Mouse (Mus musculus): ENCODE measurements around the gene Gba. TPM values are rescaled to one million over a fixed set of nuclear protein-coding genes. Genes with fewer than 3 reads are reported as not detected.

Gene Gba
- polyA plus RNA-seq, 1 experiment: 52.5 TPM

- no peak for TF ChIP-seq E2F4 (IDR thresholded peaks at IDR 0.05; ENCODE audit: insufficient read depth)
- TF ChIP-seq REST (IDR thresholded peaks at IDR 0.05; ENCODE audit: insufficient read depth, insufficient read length): no peak
- no peak for TF ChIP-seq TCF12 (IDR thresholded peaks at IDR 0.05; ENCODE audit: insufficient read depth, poor library complexity, severe bottlenecking)
- no peak for TF ChIP-seq MAX (IDR thresholded peaks at IDR 0.05; ENCODE audit: low read depth)
- TF ChIP-seq MYOG (IDR thresholded peaks at IDR 0.05; ENCODE audit: control insufficient read depth in 1 of 3, insufficient read depth in 1 of 3, insufficient read length in 2 of 3, low read depth in 2 of 3): no peak
- no peak for TF ChIP-seq SRF (IDR thresholded peaks at IDR 0.05; ENCODE audit: control insufficient read depth, insufficient read length, low read depth)
- no peaks in the 10 kb centered on the region for H3K79me2 ChIP-seq (ENCODE audit: control insufficient read depth, insufficient read depth)
- H3K4me3 ChIP-seq: peak within 1 kb of the TSS; percentile 22
- H3K4me2 ChIP-seq (ENCODE audit: low read depth): peak within 1 kb of the TSS; percentile 70
- H3ac ChIP-seq (ENCODE audit: control insufficient read depth, insufficient read length): no peak within 1 kb of the TSS
- no peaks in the 10 kb centered on the region for H3K36me3 ChIP-seq (ENCODE audit: control insufficient read depth, insufficient read depth)
- H3K27me3 ChIP-seq (ENCODE audit: control insufficient read depth, insufficient read depth, insufficient read length): no peaks in the 10 kb centered on the region
These were observed 24.2 kb downstream of the Gba start, which contains the start of gene Mtx1 for GRCm38 (mm10) chr3:89226900-89227299. TSS of gene Mtx1 (minus strand) at chr3:89227088.

DNA sequence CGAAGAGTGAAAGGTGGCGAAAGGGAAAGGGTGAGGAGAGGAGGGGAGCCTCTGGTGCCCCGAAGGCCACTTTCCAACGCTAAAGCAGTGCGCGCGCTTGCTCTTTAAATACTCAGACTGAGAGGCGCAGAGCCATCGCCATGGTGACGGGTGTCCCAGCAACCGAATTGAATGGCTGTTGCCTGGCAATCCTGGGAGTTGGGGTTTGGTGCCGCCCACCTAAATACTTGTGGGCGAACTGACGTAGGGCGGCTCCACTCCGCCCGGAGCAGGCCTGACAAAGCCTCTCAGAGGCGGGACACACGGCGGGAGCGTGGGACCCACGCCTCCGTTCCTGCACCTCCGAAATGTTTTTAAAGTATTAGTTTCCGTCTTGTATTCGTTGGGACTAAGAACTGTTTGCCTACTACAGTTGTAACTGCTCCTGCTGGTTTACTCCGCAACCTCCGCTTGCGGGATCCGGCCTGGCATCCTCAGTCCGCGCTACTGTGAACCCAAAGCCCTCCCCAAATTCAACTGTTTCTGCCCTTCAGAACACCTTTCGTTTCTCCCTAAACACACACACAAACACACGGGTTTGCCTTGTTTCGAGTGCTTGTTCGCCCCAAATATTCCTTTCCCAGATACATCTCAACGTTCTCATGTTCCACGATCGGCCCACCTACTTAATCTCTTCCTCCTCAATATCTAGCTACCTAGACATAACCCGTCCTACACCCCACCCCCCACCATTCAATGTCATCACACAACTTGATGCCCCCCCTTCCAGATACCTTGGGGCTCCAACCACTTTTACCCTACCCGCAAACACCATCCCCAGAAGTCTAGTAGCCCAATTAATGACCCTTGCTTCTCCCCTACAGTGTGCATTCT lies 24.8 kb downstream of the Gba start:
- Histone ChIP-seq H3K27me3 (ENCODE audit: control insufficient read depth, insufficient read depth, insufficient read length) (no peaks in the 10 kb centered on the region), H3K4me3 (peak overlapping the region; percentile 22)
- TF ChIP-seq POLR2A (IDR thresholded peaks at IDR 0.05; ENCODE audit: insufficient read length, low read depth): no peak
- no peak for TF ChIP-seq CEBPB (IDR thresholded peaks at IDR 0.05; ENCODE audit: insufficient read depth, poor library complexity, severe bottlenecking)
- TF ChIP-seq MYOD1 (IDR thresholded peaks at IDR 0.05; ENCODE audit: control insufficient read depth in 1 of 3, insufficient read length in 2 of 3, low read depth in 2 of 3): no peak
- no peak for TF ChIP-seq MAX (IDR thresholded peaks at IDR 0.05; ENCODE audit: low read depth)
- TF ChIP-seq TCF12 (IDR thresholded peaks at IDR 0.05; ENCODE audit: insufficient read depth, poor library complexity, severe bottlenecking): no peak
- no peak for TF ChIP-seq REST (IDR thresholded peaks at IDR 0.05; ENCODE audit: insufficient read depth, insufficient read length)
- TF ChIP-seq USF1 (IDR thresholded peaks at IDR 0.05; ENCODE audit: low read depth): no peak
- TF ChIP-seq SRF (IDR thresholded peaks at IDR 0.05; ENCODE audit: control insufficient read depth, insufficient read length, low read depth): no peak
- TF ChIP-seq E2F4 (IDR thresholded peaks at IDR 0.05; ENCODE audit: insufficient read depth): no peak
- no peak for TF ChIP-seq POLR2AphosphoS2 (IDR thresholded peaks at IDR 0.05; ENCODE audit: insufficient read length, low read depth)
- no peak for TF ChIP-seq MYOG (IDR thresholded peaks at IDR 0.05; ENCODE audit: control insufficient read depth in 1 of 3, insufficient read depth in 1 of 3, insufficient read length in 2 of 3, low read depth in 2 of 3)
- TF ChIP-seq TCF3 (IDR thresholded peaks at IDR 0.05; ENCODE audit: insufficient read length, low read depth): no peak

GRCm38 (mm10) chr3:89228180-89228549 lies 25.4 kb downstream of the Gba start:
- no peaks in the 10 kb centered on the region for H3K36me3 ChIP-seq (ENCODE audit: control insufficient read depth, insufficient read depth)
- peak overlapping the region; percentile 22 for H3K4me3 ChIP-seq
- H3K27me3 ChIP-seq (ENCODE audit: control insufficient read depth, insufficient read depth, insufficient read length): no peaks in the 10 kb centered on the region
- no peak overlapping the region for H3ac ChIP-seq (ENCODE audit: control insufficient read depth, insufficient read length)
- peak overlapping the region; percentile 70 for H3K4me2 ChIP-seq (ENCODE audit: low read depth)
- TF ChIP-seq POLR2AphosphoS2 (IDR thresholded peaks at IDR 0.05; ENCODE audit: insufficient read length, low read depth): no peak
- no peak for TF ChIP-seq POLR2A (IDR thresholded peaks at IDR 0.05; ENCODE audit: insufficient read length, low read depth)
- TF ChIP-seq CEBPB (IDR thresholded peaks at IDR 0.05; ENCODE audit: insufficient read depth, poor library complexity, severe bottlenecking): no peak
- TF ChIP-seq REST (IDR thresholded peaks at IDR 0.05; ENCODE audit: insufficient read depth, insufficient read length): no peak
- TF ChIP-seq USF1 (IDR thresholded peaks at IDR 0.05; ENCODE audit: low read depth): no peak
- TF ChIP-seq MAX (IDR thresholded peaks at IDR 0.05; ENCODE audit: low read depth): no peak
- TF ChIP-seq TCF3 (IDR thresholded peaks at IDR 0.05; ENCODE audit: insufficient read length, low read depth): no peak
- H3K79me2 ChIP-seq (ENCODE audit: control insufficient read depth, insufficient read depth): no peaks in the 10 kb centered on the region

More for the DNA sequence above, 24.8 kb downstream of the Gba start:
- H3K4me2 ChIP-seq (ENCODE audit: low read depth): peak overlapping the region; percentile 70
- no peaks in the 10 kb centered on the region for H3K79me2 ChIP-seq (ENCODE audit: control insufficient read depth, insufficient read depth)
- no peak overlapping the region for H3ac ChIP-seq (ENCODE audit: control insufficient read depth, insufficient read length)
- H3K36me3 ChIP-seq (ENCODE audit: control insufficient read depth, insufficient read depth): no peaks in the 10 kb centered on the region

- Histone ChIP-seq H3K36me3 (ENCODE audit: control insufficient read depth, insufficient read depth) (no peaks in the 10 kb centered on the region), H3K4me3 (peak within 1 kb of the TSS; percentile 22), H3ac (ENCODE audit: control insufficient read depth, insufficient read length) (no peak within 1 kb of the TSS), H3K27me3 (ENCODE audit: control insufficient read depth, insufficient read depth, insufficient read length) (no peaks in the 10 kb centered on the region), H3K4me2 (ENCODE audit: low read depth) (peak within 1 kb of the TSS; percentile 70), H3K79me2 (ENCODE audit: control insufficient read depth, insufficient read depth) (no peaks in the 10 kb centered on the region)
- TF ChIP-seq USF1 (IDR thresholded peaks at IDR 0.05; ENCODE audit: low read depth): no peak
These were observed 26.1 kb downstream of the Gba start, which contains the start of gene Muc1 for GRCm38 (mm10) chr3:89228836-89229235. TSS of gene Muc1 (plus strand) at chr3:89229057.

DNA sequence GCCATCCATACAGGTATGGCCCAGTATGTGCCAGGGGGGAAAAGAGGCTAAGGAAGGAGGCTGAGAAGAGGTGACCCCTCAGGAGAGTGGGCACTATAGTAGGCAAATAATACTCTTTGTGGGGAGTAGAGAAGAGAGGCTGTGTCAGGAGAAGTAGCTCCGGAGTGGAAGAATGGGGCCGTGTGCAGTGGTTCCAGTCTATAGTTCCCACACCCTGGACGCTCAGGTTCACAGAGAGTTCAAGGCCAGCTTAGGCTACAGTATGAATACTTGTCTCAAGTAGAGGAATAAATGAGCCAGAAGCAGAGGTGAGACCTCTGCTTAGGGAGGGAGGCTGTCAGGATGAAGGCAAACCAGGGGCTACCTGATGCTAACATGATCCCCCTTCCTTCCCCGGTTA lies 26.5 kb downstream of the Gba start:
- H3K4me2 ChIP-seq (ENCODE audit: low read depth): no peak overlapping the region
- no peak overlapping the region for H3ac ChIP-seq (ENCODE audit: control insufficient read depth, insufficient read length)
- no peaks in the 10 kb centered on the region for H3K36me3 ChIP-seq (ENCODE audit: control insufficient read depth, insufficient read depth)
- no peak overlapping the region for H3K4me3 ChIP-seq
- H3K27me3 ChIP-seq (ENCODE audit: control insufficient read depth, insufficient read depth, insufficient read length): no peaks in the 10 kb centered on the region
- no peak for TF ChIP-seq CEBPB (IDR thresholded peaks at IDR 0.05; ENCODE audit: insufficient read depth, poor library complexity, severe bottlenecking)
- TF ChIP-seq TCF3 (IDR thresholded peaks at IDR 0.05; ENCODE audit: insufficient read length, low read depth): no peak
- no peak for TF ChIP-seq MAX (IDR thresholded peaks at IDR 0.05; ENCODE audit: low read depth)
- TF ChIP-seq SRF (IDR thresholded peaks at IDR 0.05; ENCODE audit: control insufficient read depth, insufficient read length, low read depth): no peak
- TF ChIP-seq E2F4 (IDR thresholded peaks at IDR 0.05; ENCODE audit: insufficient read depth): no peak
- TF ChIP-seq MYOG (IDR thresholded peaks at IDR 0.05; ENCODE audit: control insufficient read depth in 1 of 3, insufficient read depth in 1 of 3, insufficient read length in 2 of 3, low read depth in 2 of 3): no peak
- no peak for TF ChIP-seq TCF12 (IDR thresholded peaks at IDR 0.05; ENCODE audit: insufficient read depth, poor library complexity, severe bottlenecking)
- TF ChIP-seq POLR2AphosphoS2 (IDR thresholded peaks at IDR 0.05; ENCODE audit: insufficient read length, low read depth): no peak
- no peak for TF ChIP-seq USF1 (IDR thresholded peaks at IDR 0.05; ENCODE audit: low read depth)
- TF ChIP-seq REST (IDR thresholded peaks at IDR 0.05; ENCODE audit: insufficient read depth, insufficient read length): no peak
- TF ChIP-seq MYOD1 (IDR thresholded peaks at IDR 0.05; ENCODE audit: control insufficient read depth in 1 of 3, insufficient read length in 2 of 3, low read depth in 2 of 3): no peak
- TF ChIP-seq POLR2A (IDR thresholded peaks at IDR 0.05; ENCODE audit: insufficient read length, low read depth): no peak
- no peaks in the 10 kb centered on the region for H3K79me2 ChIP-seq (ENCODE audit: control insufficient read depth, insufficient read depth)

Data from myocyte (in vitro differentiated cells).